Comparison of ENCODE assay signal across 10 mouse cellular contexts in the genomic region with DNA sequence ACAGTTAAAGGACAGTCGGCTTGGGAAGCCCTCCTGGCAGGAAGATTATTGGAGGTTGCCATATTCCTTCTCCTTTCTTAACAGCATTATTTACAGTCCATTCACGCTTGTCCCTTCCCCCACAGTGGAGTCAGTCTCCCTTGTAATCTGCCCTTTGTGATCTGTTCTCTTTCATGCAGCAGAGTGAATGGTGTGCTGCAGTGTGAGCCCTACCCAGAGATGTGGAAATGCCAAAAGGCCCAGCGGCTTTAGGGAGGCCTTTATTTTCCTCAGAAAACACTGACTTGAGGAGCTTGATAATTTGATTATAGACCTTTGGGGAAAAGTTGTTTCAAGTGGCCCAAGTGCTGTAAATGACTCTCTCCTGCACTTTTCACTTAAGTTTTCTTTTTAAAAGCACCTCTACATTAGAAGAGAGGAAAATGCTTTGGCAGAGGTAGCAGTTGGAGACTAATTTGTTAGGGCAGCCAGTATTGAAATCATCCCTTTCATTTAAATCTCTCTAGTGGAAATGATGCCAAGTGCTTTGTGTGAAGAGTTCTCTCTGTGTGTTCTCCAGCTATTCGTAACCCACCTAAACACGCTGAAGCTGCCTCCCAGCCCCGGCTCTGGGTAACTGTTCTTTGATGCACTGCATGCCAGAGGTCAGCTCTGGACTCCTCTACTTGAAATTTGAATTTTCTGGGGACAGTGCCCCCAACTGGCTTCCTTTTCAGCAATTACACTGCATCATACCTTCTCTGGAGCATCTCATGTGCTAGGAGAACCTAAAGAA. TPM values are rescaled to one million over a fixed set of nuclear protein-coding genes. Genes with fewer than 3 reads are reported as not detected.
DNase-seq lines count a peak whose midpoint lies in the region; ATAC-seq lines count a peak whose summit lies in the region.
"Had no signal": no experiment of that assay in that cellular context is flagged by ENCODE, and none has a peak within 500 bp of the region (broad histone marks: within the 10 kb centered on the region; RNA-seq: fewer than 3 reads in every experiment).

No protein-coding gene starts in this region.

- DNase-seq in kidney, postnatal 10 days: no peak
- peak; percentile 77 for DNase-seq in embryo, embryonic 10 days (ENCODE audit: low spot score)
- DNase-seq in hindbrain, embryonic 11.5 days (ENCODE audit: low spot score): peak; percentile 60
- DNase-seq in left cerebral cortex, postnatal 36 days (ENCODE audit: low spot score in 2 of 2): no peak
- no peak for DNase-seq in urinary bladder, postnatal 14 days (ENCODE audit: low spot score)
- DNase-seq: spleen, adult 18-20 months had no signal

- ATAC-seq in kidney, embryonic 14.5 days (ENCODE audit: low FRiP score, low TSS enrichment): no peak
- ATAC-seq in hindbrain, embryonic 11.5 days (ENCODE audit: low FRiP score): peak; percentile 93
- ATAC-seq in neural tube, embryonic 12.5 days (ENCODE audit: low FRiP score, low read depth): peak; percentile 91
- no peak for ATAC-seq in inflammation-experienced regulatory T-cells, adult 6 months

- H3K4me2 ChIP-seq in kidney, embryonic 14.5 days (replicated peaks; ENCODE audit: low read depth, low read length): no peak overlapping the region
- no peak overlapping the region for H3K4me2 ChIP-seq in hindbrain, embryonic 11.5 days (replicated peaks; ENCODE audit: low read depth, low read length)
- H3K4me2 ChIP-seq in neural tube, embryonic 12.5 days (replicated peaks): no peak overlapping the region; the same call in 1 of the 2 replicates
- H3K4me2 ChIP-seq: embryonic facial prominence, embryonic 13.5 days had no signal

- H3K27me3 ChIP-seq in kidney, embryonic 14.5 days (ENCODE audit: control insufficient read depth, insufficient read depth, low read length): no peaks in the 10 kb centered on the region
- no peaks in the 10 kb centered on the region for H3K27me3 ChIP-seq in hindbrain, embryonic 11.5 days (ENCODE audit: control insufficient read depth, insufficient read depth, low read length)
- no peaks in the 10 kb centered on the region for H3K27me3 ChIP-seq in neural tube, embryonic 12.5 days (replicated peaks)
- H3K27me3 ChIP-seq: embryonic facial prominence, embryonic 13.5 days had no signal

- peaks cover 2% of the 10 kb centered on the region; the same call in 1 of the 2 replicates for H3K36me3 ChIP-seq in kidney, embryonic 14.5 days (ENCODE audit: control insufficient read depth, insufficient read depth, low read length)
- no peaks in the 10 kb centered on the region for H3K36me3 ChIP-seq in hindbrain, embryonic 11.5 days (ENCODE audit: control insufficient read depth, insufficient read depth, low read length)
- no peaks in the 10 kb centered on the region for H3K36me3 ChIP-seq in neural tube, embryonic 12.5 days
- H3K36me3 ChIP-seq: embryonic facial prominence, embryonic 13.5 days had no signal

- H3K4me3 ChIP-seq in kidney, embryonic 14.5 days (ENCODE audit: low read length): no peak overlapping the region
- H3K4me3 ChIP-seq in hindbrain, embryonic 11.5 days (ENCODE audit: low read depth, low read length): no peak overlapping the region
- no peak overlapping the region for H3K4me3 ChIP-seq in neural tube, embryonic 12.5 days
- H3K4me3 ChIP-seq: embryonic facial prominence, embryonic 13.5 days had no signal

- 39% methylated on average over 6 of the region's 6 CpGs for WGBS in kidney, embryonic 14.5 days
- WGBS in hindbrain, embryonic 11.5 days: 12% methylated on average over 6 of the region's 6 CpGs
- WGBS in neural tube, embryonic 12.5 days: 11% methylated on average over 6 of the region's 6 CpGs

- H3K27ac ChIP-seq in kidney, embryonic 14.5 days (ENCODE audit: low read depth, low read length): peak overlapping the region; percentile 12; the same call in 1 of the 2 replicates
- H3K27ac ChIP-seq in hindbrain, embryonic 11.5 days (ENCODE audit: low read depth, low read length): peak overlapping the region; percentile 79
- peak overlapping the region; percentile 32; the same call in 1 of the 2 replicates for H3K27ac ChIP-seq in neural tube, embryonic 12.5 days

- 0 out of 2 replicates have a peak, but pooled peaks cover 10% of the 10 kb centered on the region for H3K4me1 ChIP-seq in kidney, embryonic 14.5 days (ENCODE audit: control insufficient read depth, insufficient read depth, low read length)
- 0 out of 2 replicates have a peak, but pooled peaks cover 7% of the 10 kb centered on the region for H3K4me1 ChIP-seq in hindbrain, embryonic 11.5 days (replicated peaks; ENCODE audit: control insufficient read depth, insufficient read depth, low read length)
- peaks cover 34% of the 10 kb centered on the region for H3K4me1 ChIP-seq in neural tube, embryonic 12.5 days

- H3K9me3 ChIP-seq in kidney, embryonic 14.5 days (ENCODE audit: control insufficient read depth, low read length): no peaks in the 10 kb centered on the region
- no peaks in the 10 kb centered on the region for H3K9me3 ChIP-seq in hindbrain, embryonic 11.5 days (ENCODE audit: control insufficient read depth, low read length)
- H3K9me3 ChIP-seq in neural tube, embryonic 12.5 days: no peaks in the 10 kb centered on the region
- H3K9me3 ChIP-seq: embryonic facial prominence, embryonic 13.5 days had no signal

- intact Hi-C loops in left cerebral cortex, postnatal 36 days (cut with DNase I): no loop called here

- no peak overlapping the region for H3K9ac ChIP-seq in kidney, embryonic 14.5 days (ENCODE audit: low read depth, low read length)
- no peak overlapping the region for H3K9ac ChIP-seq in hindbrain, embryonic 11.5 days (ENCODE audit: low read depth, low read length)
- H3K9ac ChIP-seq in neural tube, embryonic 12.5 days: no peak overlapping the region
- H3K9ac ChIP-seq: embryonic facial prominence, embryonic 13.5 days had no signal

RNA-seq across cellular contexts. Expression of a gene that starts 50.1 kb away (rescaled TPM):
- polyA plus RNA-seq in kidney, embryonic 14.5 days (2014; fragmentation: Nextera tagmentation; extraction: Ambion mirVana): 232 and 248 TPM in 2 replicates
- polyA plus RNA-seq in hindbrain, embryonic 11.5 days (2014; fragmentation: Nextera tagmentation; extraction: Ambion mirVana): 314 and 332 TPM in 2 replicates
- polyA plus RNA-seq in neural tube, embryonic 12.5 days (2016; fragmentation: Nextera tagmentation; extraction: Ambion mirVana): 283 and 288 TPM in 2 replicates
- 100 to 1,000 TPM; 101 to 112 TPM for total RNA-seq in left cerebral cortex, postnatal 36 days (2021)
- 100 to 1,000 TPM; 117 to 176 (median 128) TPM for polyA plus RNA-seq in inflammation-experienced regulatory T-cells, adult 6 months (2017; shearing (Covaris generic))

Comparison
In these comparisons a context has a peak if more than half of its experiments do, and no peak if none do; other contexts are left out.
1. ATAC-seq: peak in hindbrain, embryonic 11.5 days (single experiment) and neural tube, embryonic 12.5 days (single experiment); none in kidney, embryonic 14.5 days (single experiment) and inflammation-experienced regulatory T-cells, adult 6 months (single experiment).
2. H3K27ac ChIP-seq: peak in every context shown above with its lines; median percentile 79 in hindbrain, embryonic 11.5 days; 32 in neural tube, embryonic 12.5 days; 12 in kidney, embryonic 14.5 days.
3. DNase-seq: peak in embryo, embryonic 10 days (single experiment) and hindbrain, embryonic 11.5 days (single experiment); none in kidney, postnatal 10 days (single experiment), left cerebral cortex, postnatal 36 days (0 of 2) and urinary bladder, postnatal 14 days (single experiment).